Mouse (Mus musculus) bone marrow, adult 2 months (tissue): ENCODE measurements around the gene Napsa. TPM values are rescaled to one million over a fixed set of nuclear protein-coding genes. Genes with fewer than 3 reads are reported as not detected.
A peak's percentile ranks its signal among the peaks of the same experiment; 100 is the strongest.

ENCODE experiments used
- H3K27ac ChIP-seq: fragments of 200-500 bp; 2 replicates; pipeline ENCODE4 v1.5.1; 2012; ENCODE audit warnings: low read depth, mild to moderate bottlenecking, control low read depth, inconsistent platforms, low read length; ENCODE audit not compliant: control insufficient read depth, poor library complexity, insufficient read depth
- H3K4me1 ChIP-seq: fragments of 200-500 bp; 2 replicates; pipeline ENCODE4 v1.6.1; 2011; ENCODE audit warnings: low read length; ENCODE audit not compliant: control insufficient read depth, insufficient read depth
- H3K4me3 ChIP-seq: fragments of 200-500 bp; replicated peaks from 2 replicates; pipeline ENCODE3; 2011; ENCODE audit warnings: mild to moderate bottlenecking, low read depth, low read length, control low read depth; ENCODE audit not compliant: control insufficient read depth
- CTCF ChIP-seq: fragments of 200-500 bp; IDR thresholded peaks from 2 replicates; pipeline ENCODE4 v1.5.1; 2011; ENCODE audit warnings: low read length, control low read depth; ENCODE audit not compliant: control insufficient read depth, insufficient read depth
- POLR2A ChIP-seq: fragments of 200-500 bp; IDR thresholded peaks from 2 replicates; pipeline ENCODE4 v1.6.1; 2011; ENCODE audit warnings: low read depth, mild to moderate bottlenecking, control low read depth, low read length, borderline replicate concordance; ENCODE audit not compliant: control insufficient read depth
- WGBS: fragments of 180-500 bp; shearing (Covaris S2); methylation state at CpG from one replicate; pipeline ENCODE4 v1.1.7; 2018; 5-methylcytosine and 5-hydroxymethylcytosine counted together
- polyA plus RNA-seq: library from polyadenylated mRNA; stranded (reverse); fragments of >200 nt; gene quantifications from 2 replicates; pipeline ENCODE4 v1.2.4, GENCODE M21; 2011; ENCODE audit warnings: low replicate concordance; ENCODE audit not compliant: missing spikeins, insufficient read depth, insufficient read length

Napsa gene
- polyA plus RNA-seq, 1 experiment: 49.7 TPM

- H3K4me3 ChIP-seq: peak overlapping the region; percentile 67
- peak overlapping the region; percentile 84 for H3K27ac ChIP-seq
- WGBS: 17% methylated on average over 5 of the region's 5 CpGs
- TF ChIP-seq POLR2A (peak; percentile 90; the same call in 1 of the 2 replicates), CTCF (no peak)
- H3K4me1 ChIP-seq: peaks cover 6% of the 10 kb centered on the region
Measured at GRCm38 (mm10) chr7:44531207-44531606, 41.0 kb upstream of the Napsa start.

- peaks cover 3% of the 10 kb centered on the region for H3K4me1 ChIP-seq
- peak within 1 kb of the TSS; percentile 84 for H3K27ac ChIP-seq
- TF ChIP-seq CTCF (no peak), POLR2A (0 out of 2 replicates have a peak, but pooled peaks have one; percentile 26)
- WGBS: 79% methylated on average over 4 of the region's 4 CpGs
- H3K4me3 ChIP-seq: peak within 1 kb of the TSS; percentile 67
Measured at GRCm38 (mm10) chr7:44531946-44532732, 40.0 kb upstream of the Napsa start, which contains the start of gene Spib. Spib (minus strand) TSS chr7:44532071.

- Histone ChIP-seq H3K4me1 (peaks cover 3% of the 10 kb centered on the region), H3K4me3 (peak overlapping the region; percentile 29), H3K27ac (peak overlapping the region; percentile 90)
- 79% methylated on average over 29 of the region's 29 CpGs for WGBS
- TF ChIP-seq CTCF (no peak), POLR2A (no peak)
Measured at GRCm38 (mm10) chr7:44532918-44533745, 39.0 kb upstream of the Napsa start.

GRCm38 (mm10) chr7:44533746-44534045, 38.5 kb upstream of the Napsa start:
- Histone ChIP-seq H3K4me1 (peaks cover 3% of the 10 kb centered on the region), H3K4me3 (peak overlapping the region; percentile 6), H3K27ac (peak overlapping the region; percentile 90)
- 86% methylated on average over 12 of the region's 12 CpGs for WGBS
- no peak for TF ChIP-seq CTCF
- no peak; the same call in 1 of the 2 replicates for TF ChIP-seq POLR2A

- Histone ChIP-seq H3K4me1 (peaks cover 3% of the 10 kb centered on the region), H3K27ac (peak overlapping the region; percentile 90), H3K4me3 (no peak overlapping the region)
- TF ChIP-seq POLR2A: peak; percentile 36; the same call in 1 of the 2 replicates
- no peak for TF ChIP-seq CTCF
- WGBS: 47% methylated on average over 13 of the region's 13 CpGs
Measured at GRCm38 (mm10) chr7:44534242-44534641, 37.9 kb upstream of the Napsa start.

GRCm38 (mm10) chr7:44534656-44535441, 37.3 kb upstream of the Napsa start:
- Histone ChIP-seq H3K4me1 (peaks cover 3% of the 10 kb centered on the region), H3K4me3 (no peak overlapping the region), H3K27ac (peak overlapping the region; percentile 90)
- 86% methylated on average over 19 of the region's 19 CpGs for WGBS
- TF ChIP-seq POLR2A (no peak), CTCF (0 out of 2 replicates have a peak, but pooled peaks have one; percentile 11)

GRCm38 (mm10) chr7:44535657-44536589, 36.3 kb upstream of the Napsa start:
- WGBS: 90% methylated on average over 27 of the region's 27 CpGs
- Histone ChIP-seq H3K4me1 (peaks cover 3% of the 10 kb centered on the region), H3K27ac (peak overlapping the region; percentile 57), H3K4me3 (no peak overlapping the region)
- TF ChIP-seq CTCF (no peak), POLR2A (no peak)
